Mouse (Mus musculus) layer of hippocampus, postnatal 25 days (tissue): ENCODE results near the gene Strip1. TPM values are rescaled to one million over a fixed set of nuclear protein-coding genes. Genes with fewer than 3 reads are reported as not detected.
"Not testable (repeated sequence)": the region's sequence is repeated elsewhere in the genome, so short reads cannot be mapped to it uniquely, and the experiment has no call there.

Source experiments
- DNase-seq, 2 experiments: peaks; one replicate each; pipeline ENCODE4 v3.0.0; 2022; ENCODE audit warnings: mixed read lengths in 2 of 2, low spot score in 1 of 2; ENCODE audit errors: extremely low spot score in 1 of 2
- total RNA-seq, 2 experiments: library from RNA; stranded (reverse); gene quantifications; 2 replicates each; pipeline ENCODE4 v1.2.3; 2021

The Strip1 gene
- total RNA-seq: 10 to 100 TPM; 69.6 to 71.2 TPM

- peak; percentile 84 to 87 for DNase-seq
Observed at GRCm38 (mm10) chr3:107631523-107631958, at the start of gene Strip1. Strip1 (minus strand) TSS chr3:107631694.

- DNase-seq: no peak
Observed at GRCm38 (mm10) chr3:107680790-107681576, 49.5 kb upstream of the Strip1 start.

GRCm38 (mm10) chr3:107671509-107671908 lies 40.0 kb upstream of the Strip1 start:
- no peak for DNase-seq

- no peak for DNase-seq
Observed at GRCm38 (mm10) chr3:107670500-107670899, 39.0 kb upstream of the Strip1 start.

- DNase-seq: no peak
Observed at GRCm38 (mm10) chr3:107668786-107669185, 37.3 kb upstream of the Strip1 start.

GRCm38 (mm10) chr3:107667426-107667825 lies 35.9 kb upstream of the Strip1 start:
- no peak for DNase-seq

GRCm38 (mm10) chr3:107664641-107665040 lies 33.1 kb upstream of the Strip1 start:
- DNase-seq: no peak

- DNase-seq: no peak
Observed at GRCm38 (mm10) chr3:107659000-107659399, 27.5 kb upstream of the Strip1 start.

GRCm38 (mm10) chr3:107656888-107657287 lies 25.4 kb upstream of the Strip1 start:
- no peak for DNase-seq

GRCm38 (mm10) chr3:107656151-107656550 lies 24.7 kb upstream of the Strip1 start:
- DNase-seq: no peak

GRCm38 (mm10) chr3:107655491-107655890 lies 24.0 kb upstream of the Strip1 start:
- DNase-seq: no peak

- DNase-seq: no peak
Observed at GRCm38 (mm10) chr3:107654861-107655260, 23.4 kb upstream of the Strip1 start.

GRCm38 (mm10) chr3:107652968-107653367 lies 21.5 kb upstream of the Strip1 start:
- DNase-seq: no peak

GRCm38 (mm10) chr3:107650276-107650675 lies 18.8 kb upstream of the Strip1 start:
- DNase-seq: not testable (repeated sequence)

GRCm38 (mm10) chr3:107646947-107647346 lies 15.5 kb upstream of the Strip1 start:
- no peak for DNase-seq

- DNase-seq: no peak
Observed at GRCm38 (mm10) chr3:107637606-107638172, 6.2 kb upstream of the Strip1 start.

- no peak for DNase-seq
Observed at GRCm38 (mm10) chr3:107636236-107636635, 4.7 kb upstream of the Strip1 start.

- no peak for DNase-seq
Observed at GRCm38 (mm10) chr3:107635836-107636235, 4.3 kb upstream of the Strip1 start.

- no peak for DNase-seq
Observed at GRCm38 (mm10) chr3:107633906-107634305, 2.4 kb upstream of the Strip1 start.

- no peak for DNase-seq
Observed at GRCm38 (mm10) chr3:107632786-107633185, 1.3 kb upstream of the Strip1 start.

GRCm38 (mm10) chr3:107630682-107631522 lies 592 bp downstream of the Strip1 start, which contains the start of gene Gm10961:
Gm10961 (plus strand) TSS chr3:107631322.
- peak in 1 of 2 experiments; percentile 36 for DNase-seq
